Mouse (Mus musculus) lung, adult 2 months (tissue): ENCODE results near the gene Numa1. TPM values are rescaled to one million over a fixed set of nuclear protein-coding genes. Genes with fewer than 3 reads are reported as not detected.
"Not testable (repeated sequence)": the region's sequence is repeated elsewhere in the genome, so short reads cannot be mapped to it uniquely, and the experiment has no call there.

Experiments
- DNase-seq: peaks from one replicate; pipeline ENCODE4 v3.0.0; 2022
- H3K4me1 ChIP-seq: fragments of 200-500 bp; 2 replicates; pipeline ENCODE4 v1.6.1; 2011; ENCODE audit warnings: low read length; ENCODE audit not compliant: control insufficient read depth, insufficient read depth
- H3K4me3 ChIP-seq: fragments of 200-500 bp; replicated peaks from 2 replicates; pipeline ENCODE3; 2011; ENCODE audit warnings: low read depth, mild to moderate bottlenecking, control low read depth, low read length; ENCODE audit errors: extremely low read depth
- CTCF ChIP-seq: fragments of 200-500 bp; IDR thresholded peaks from 2 replicates; pipeline ENCODE4 v1.5.1; 2011; ENCODE audit warnings: mild to moderate bottlenecking, low read length, control low read depth; ENCODE audit not compliant: insufficient read depth
- POLR2A ChIP-seq: fragments of 200-500 bp; IDR thresholded peaks from 2 replicates; pipeline ENCODE4 v1.6.1; 2011; ENCODE audit warnings: low read depth, mild to moderate bottlenecking, control low read depth, low read length, borderline replicate concordance; ENCODE audit errors: extremely low read depth
- WGBS: fragments of 180-500 bp; shearing (Covaris S2); methylation state at CpG from one replicate; pipeline ENCODE4 v1.1.7; 2018; 5-methylcytosine and 5-hydroxymethylcytosine counted together
- polyA plus RNA-seq: library from polyadenylated mRNA; depleted of rRNA; stranded (reverse); fragments of >200 nt; gene quantifications from 2 replicates; pipeline ENCODE4 v1.2.3, GENCODE M21; 2012

Gene Numa1
- polyA plus RNA-seq, 1 experiment, result 93.4 TPM

DNA sequence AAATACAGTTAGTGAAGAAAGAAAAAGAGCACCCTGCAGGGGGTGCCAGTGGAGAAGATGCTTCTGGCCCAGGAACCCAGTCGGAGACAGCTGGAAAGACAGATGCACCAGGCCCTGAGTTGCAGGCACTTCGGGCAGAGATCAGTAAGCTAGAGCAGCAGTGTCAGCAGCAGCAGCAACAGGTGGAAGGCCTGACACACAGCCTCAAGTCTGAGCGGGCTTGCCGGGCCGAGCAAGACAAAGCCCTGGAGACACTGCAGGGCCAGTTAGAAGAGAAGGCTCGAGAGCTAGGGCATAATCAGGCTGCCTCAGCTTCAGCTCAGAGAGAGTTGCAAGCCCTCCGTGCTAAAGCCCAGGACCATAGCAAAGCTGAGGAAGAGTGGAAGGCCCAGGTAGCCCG is 66.4 kb downstream of the Numa1 start:
- H3K4me1 ChIP-seq, result no peaks in the 10 kb centered on the region
- 79% methylated on average over 8 of the region's 8 CpGs for WGBS
- TF ChIP-seq CTCF (no peak), POLR2A (no peak)
- no peak overlapping the region for H3K4me3 ChIP-seq
- no peak for DNase-seq

DNA sequence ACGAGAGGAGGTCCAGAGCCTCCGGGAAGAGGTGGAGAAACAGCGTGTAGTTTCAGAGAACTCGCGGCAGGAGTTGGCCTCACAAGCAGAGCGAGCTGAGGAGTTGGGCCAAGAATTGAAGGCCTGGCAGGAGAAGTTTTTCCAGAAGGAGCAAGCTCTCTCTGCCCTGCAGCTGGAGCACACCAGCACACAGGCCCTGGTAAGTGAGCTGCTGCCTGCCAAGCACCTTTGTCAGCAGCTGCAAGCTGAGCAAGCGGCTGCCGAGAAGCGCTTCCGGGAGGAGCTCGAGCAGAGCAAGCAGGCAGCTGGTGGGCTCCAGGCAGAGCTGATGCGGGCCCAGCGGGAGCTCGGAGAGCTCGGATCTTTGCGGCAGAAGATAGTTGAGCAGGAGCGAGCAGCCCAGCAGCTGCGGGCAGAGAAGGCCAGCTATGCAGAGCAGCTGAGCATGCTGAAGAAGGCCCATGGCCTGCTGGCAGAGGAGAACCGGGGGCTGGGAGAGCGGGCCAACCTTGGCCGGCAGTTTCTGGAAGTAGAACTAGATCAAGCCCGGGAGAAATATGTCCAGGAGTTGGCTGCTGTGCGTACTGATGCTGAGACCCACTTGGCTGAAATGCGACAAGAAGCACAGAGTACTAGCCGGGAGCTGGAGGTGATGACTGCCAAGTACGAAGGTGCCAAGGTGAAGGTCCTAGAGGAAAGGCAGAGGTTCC is 67.2 kb downstream of the Numa1 start:
- 77% methylated on average over 26 of the region's 26 CpGs for WGBS
- DNase-seq, result no peak
- Histone ChIP-seq H3K4me3 (no peak overlapping the region), H3K4me1 (no peaks in the 10 kb centered on the region)
- TF ChIP-seq POLR2A (no peak), CTCF (no peak)

DNA sequence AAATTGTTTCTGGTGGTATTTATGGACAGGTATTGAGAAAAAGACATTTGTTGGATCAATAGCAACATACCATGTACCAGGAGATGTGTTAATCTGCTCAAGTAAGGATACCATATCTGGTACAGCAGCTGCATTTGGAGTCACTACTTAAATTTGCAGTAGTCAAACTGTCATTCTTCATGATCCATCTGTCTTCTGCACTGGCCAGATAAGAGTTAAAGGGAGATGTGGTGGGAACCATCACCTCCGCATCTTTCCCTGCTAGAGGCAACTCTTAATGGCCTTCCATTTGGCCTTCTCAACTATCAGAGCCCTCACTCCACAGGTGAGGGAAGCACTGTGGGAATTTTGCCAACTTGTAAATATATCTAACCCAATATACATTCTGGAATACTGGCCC is 72.6 kb downstream of the Numa1 start:
- Histone ChIP-seq H3K4me1 (no peaks in the 10 kb centered on the region), H3K4me3 (no peak overlapping the region)
- 81% methylated on average over 1 of the region's 1 CpGs for WGBS
- no peak for DNase-seq
- TF ChIP-seq CTCF (no peak), POLR2A (no peak)

DNA sequence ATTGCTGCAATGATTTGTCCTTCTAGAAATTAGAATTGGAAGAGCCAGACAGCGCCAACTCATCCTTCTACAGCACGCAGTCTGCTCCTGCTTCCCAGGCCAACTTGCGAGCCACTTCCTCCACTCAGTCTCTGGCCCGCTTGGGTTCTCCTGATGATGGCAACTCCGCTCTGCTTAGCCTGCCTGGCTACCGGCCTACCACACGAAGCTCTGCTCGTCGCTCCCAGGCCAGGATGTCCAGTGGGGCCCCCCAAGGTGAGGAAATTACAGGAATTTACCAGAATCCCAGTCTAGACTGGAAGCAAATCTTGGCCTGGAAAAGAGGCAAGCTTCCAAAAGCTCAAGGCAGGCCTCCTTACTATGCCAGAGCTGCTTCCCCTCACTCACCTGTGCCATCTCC is 77.9 kb downstream of the Numa1 start:
- TF ChIP-seq POLR2A (no peak), CTCF (no peak)
- 91% methylated on average over 9 of the region's 9 CpGs for WGBS
- H3K4me3 ChIP-seq, result no peak overlapping the region
- peaks cover 3% of the 10 kb centered on the region; the same call in 1 of the 2 replicates for H3K4me1 ChIP-seq
- no peak for DNase-seq

DNA sequence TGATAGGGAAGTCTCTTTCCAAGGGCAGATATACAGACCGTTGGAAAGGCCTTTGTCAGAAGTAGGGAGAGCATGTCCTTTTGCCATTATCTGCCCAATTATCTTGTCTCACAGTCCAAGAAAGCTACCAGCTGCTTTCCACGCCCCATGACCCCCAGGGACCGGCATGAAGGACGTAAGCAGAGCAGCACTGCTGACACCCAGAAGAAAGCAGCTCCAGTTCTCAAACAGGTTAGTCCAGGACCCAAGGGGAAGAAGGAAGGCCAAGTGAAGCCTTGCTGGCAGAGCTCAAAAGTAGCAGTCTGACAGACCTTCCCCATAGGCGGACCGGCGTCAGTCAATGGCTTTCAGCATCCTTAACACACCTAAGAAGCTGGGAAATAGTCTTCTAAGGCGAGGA is 79.5 kb downstream of the Numa1 start:
- TF ChIP-seq POLR2A, result no peak
- TF ChIP-seq CTCF, result no peak
- DNase-seq, result no peak
- 87% methylated on average over 8 of the region's 8 CpGs for WGBS
- Histone ChIP-seq H3K4me3 (no peak overlapping the region), H3K4me1 (peaks cover 6% of the 10 kb centered on the region)

DNA sequence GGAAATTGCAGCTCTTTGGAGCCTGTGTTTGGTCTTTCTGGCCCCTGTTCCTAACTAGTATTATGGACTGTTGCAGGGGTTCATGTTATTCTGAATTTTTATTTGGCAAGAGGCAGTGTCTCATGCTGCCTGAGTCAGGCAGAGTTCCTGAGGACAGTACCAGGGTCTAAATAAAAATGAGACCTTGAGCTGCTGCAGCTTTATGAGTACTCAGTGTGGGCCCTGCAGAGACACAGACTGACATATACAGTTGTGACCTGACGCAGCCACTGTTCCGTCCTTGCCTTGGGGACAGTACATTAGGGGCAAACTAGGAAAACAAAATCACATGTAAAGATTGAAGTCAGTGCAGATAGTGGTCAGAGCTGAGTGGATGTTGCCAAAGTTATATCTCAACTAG is 81.1 kb downstream of the Numa1 start:
- Histone ChIP-seq H3K4me3 (no peak overlapping the region), H3K4me1 (peaks cover 6% of the 10 kb centered on the region)
- DNase-seq, result no peak
- WGBS, result 86% methylated on average over 2 of the region's 2 CpGs
- TF ChIP-seq POLR2A (no peak), CTCF (no peak)

DNA sequence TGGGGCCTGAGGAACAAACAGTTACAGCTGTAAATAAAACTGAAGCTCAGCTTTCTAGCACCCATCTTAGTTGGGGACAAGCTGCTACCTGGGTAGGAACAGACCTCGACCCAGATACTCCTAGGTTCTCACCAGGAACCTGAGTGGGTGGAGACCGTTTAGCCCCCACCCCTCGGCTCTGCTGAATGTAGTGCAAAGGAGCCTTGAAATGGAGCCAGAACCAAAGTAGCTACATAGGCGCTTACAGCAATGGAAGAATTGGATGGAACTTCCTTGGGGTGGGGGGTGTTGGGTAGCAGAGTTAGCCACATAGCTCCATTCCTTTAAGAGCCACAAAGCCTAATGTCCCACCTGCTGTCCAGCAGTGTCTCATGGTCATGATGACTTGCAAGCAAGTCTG is 83.0 kb downstream of the Numa1 start:
- H3K4me1 ChIP-seq, result peaks cover 6% of the 10 kb centered on the region
- H3K4me3 ChIP-seq, result peak overlapping the region; percentile 55
- DNase-seq, result no peak
- TF ChIP-seq POLR2A (no peak), CTCF (no peak)
- 57% methylated on average over 4 of the region's 4 CpGs for WGBS

DNA sequence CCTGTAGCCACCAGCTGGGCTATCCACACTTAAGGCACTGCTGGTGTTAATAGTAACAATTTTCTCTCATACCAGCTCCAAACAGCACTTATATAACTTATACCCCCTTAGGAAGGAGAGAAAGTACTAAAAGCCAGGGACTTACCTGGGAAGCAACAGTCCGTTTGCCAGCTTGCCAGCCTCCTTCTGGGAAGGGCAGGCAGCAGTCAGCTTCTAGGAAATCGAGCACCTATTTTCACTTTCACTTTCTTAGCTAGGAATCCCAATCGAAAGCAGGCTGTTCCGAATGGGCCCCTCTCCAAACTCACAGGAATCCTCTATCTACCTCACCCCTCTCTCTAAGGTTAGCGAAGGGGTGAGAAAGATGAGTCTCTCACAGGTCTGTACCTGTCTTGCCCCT is 83.5 kb downstream of the Numa1 start:
- peak overlapping the region; percentile 55 for H3K4me3 ChIP-seq
- H3K4me1 ChIP-seq, result peaks cover 6% of the 10 kb centered on the region
- WGBS, result 13% methylated on average over 5 of the region's 5 CpGs
- peak; percentile 23 for DNase-seq
- no peak for TF ChIP-seq CTCF

DNA sequence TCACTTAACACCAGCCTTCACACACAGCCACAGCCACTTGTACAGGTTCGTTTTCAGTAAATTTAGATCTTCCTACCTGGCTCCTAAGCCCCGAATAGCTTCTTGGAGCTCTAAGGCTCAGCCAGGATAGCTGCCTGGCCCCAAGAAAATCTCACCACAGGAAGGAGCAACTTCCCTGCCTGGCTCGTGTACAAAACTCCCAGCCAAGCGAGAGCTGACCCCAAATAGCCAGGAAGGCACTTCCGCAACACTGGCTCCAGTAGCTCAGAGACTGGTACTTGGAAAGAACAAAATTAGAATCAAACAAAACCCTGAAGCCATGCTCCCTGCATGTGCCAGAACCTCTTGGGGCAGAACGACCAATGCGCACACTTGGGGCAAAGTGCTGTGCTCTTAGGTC is 84.1 kb downstream of the Numa1 start:
- Histone ChIP-seq H3K4me3 (peak overlapping the region; percentile 55), H3K4me1 (peaks cover 6% of the 10 kb centered on the region)
- DNase-seq, result peak; percentile 25
- no peak for TF ChIP-seq CTCF
- TF ChIP-seq POLR2A, result no peak
- 26% methylated on average over 7 of the region's 7 CpGs for WGBS

DNA sequence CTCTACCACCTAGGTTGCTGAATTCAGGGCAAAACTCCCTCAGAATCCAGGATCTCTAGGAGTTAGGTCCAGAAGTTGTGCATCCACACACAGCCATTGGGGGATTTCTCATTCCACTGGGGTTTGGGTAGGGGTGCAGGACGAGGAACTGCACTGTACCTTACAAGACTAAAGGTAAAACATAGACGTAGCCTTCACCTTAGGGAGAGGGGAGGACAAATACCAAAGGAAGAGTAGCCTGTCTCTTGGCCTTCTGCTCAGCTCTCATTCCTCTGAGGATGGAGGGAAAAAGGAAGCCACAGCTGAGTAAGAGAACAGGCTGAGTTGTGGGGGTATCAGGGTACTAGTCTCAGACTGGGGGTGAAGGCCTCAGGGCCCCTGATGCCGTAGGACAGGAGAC is 84.7 kb downstream of the Numa1 start, which contains the start of gene Il18bp:
Gene Il18bp, minus strand, starts transcription at position 101 of the 400 bp plus-strand sequence.
- TF ChIP-seq CTCF, result no peak
- Histone ChIP-seq H3K4me1 (peaks cover 6% of the 10 kb centered on the region), H3K4me3 (peak within 1 kb of the TSS; percentile 55)
- no peak for DNase-seq
- WGBS, result 94% methylated on average over 3 of the region's 3 CpGs

DNA sequence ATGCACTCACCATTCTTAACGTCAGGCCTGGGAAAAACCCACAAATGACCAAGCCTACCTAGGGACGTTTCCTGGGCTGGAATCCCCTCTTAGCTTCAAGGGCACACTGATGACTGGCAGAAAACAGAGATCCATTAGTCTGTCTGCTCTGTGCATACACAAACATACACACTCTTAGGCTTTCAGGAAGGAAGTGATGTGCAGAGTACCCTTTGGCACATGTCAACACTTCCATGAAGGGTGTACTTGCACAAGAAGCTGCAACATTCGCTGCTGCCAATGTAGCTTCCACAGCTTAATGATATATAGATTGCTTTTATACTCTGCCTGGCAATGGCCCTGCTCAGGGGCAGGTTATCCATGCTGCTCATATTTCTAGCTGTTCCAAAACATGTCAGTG is 85.5 kb downstream of the Numa1 start:
- DNase-seq, result no peak
- Histone ChIP-seq H3K4me1 (peaks cover 6% of the 10 kb centered on the region), H3K4me3 (no peak overlapping the region)
- 25% methylated on average over 3 of the region's 3 CpGs for whole genome bisulfite sequencing
- TF ChIP-seq POLR2A, result no peak
- TF ChIP-seq CTCF, result no peak

DNA sequence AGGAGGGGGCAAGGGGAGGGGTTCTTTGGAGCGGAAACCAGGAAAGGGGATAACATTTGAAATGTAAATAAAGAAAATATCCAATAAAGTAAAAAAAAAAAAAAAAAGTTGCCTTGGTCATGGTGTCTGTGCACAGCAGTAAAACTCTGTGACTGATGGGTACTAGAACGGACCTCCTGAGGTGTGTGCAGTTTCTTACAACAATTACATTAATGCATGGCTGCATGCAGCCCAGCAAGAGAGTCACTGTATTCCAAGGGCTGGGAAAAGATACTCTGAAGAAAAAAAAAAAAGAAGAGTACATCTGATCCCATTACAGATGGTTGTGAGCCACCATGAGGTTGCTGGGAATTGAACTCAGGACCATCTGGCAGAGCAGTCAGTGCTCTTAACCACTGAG is 87.0 kb downstream of the Numa1 start:
- H3K4me1 ChIP-seq, DNase-seq, H3K4me3 ChIP-seq: not testable (repeated sequence)
- WGBS, result 96% methylated on average over 2 of the region's 2 CpGs
